Mouse (Mus musculus): ENCODE data around the gene Hgfac. TPM values are rescaled to one million over a fixed set of nuclear protein-coding genes. Genes with fewer than 3 reads are reported as not detected.

Hgfac gene
- polyA plus RNA-seq, 1 experiment from 2014 or later: 0.12 TPM

DNA sequence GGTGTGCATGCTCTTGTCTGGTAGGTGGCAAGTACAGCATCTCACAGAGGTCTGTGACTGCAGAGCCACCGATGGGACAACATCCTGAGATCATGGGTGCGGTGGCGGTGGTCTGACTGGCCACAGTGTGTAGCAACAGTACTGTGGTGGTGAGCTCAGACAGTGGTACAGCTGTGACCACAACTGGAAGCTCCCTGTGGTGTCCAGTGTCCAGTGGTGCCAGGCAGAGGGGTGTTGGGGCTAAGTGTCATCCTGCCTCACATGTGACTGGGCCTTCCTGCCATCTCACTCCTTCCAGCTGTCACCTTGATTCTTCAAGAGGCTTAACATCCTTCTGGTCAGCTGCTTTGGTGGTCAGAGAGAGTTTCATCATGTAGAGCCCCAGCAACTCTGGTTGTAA, 13.3 kb downstream of the Hgfac start:
- H3K27me3 ChIP-seq (ENCODE audit: poor library complexity, severe bottlenecking): peaks cover 56% of the 10 kb centered on the region
- H3K27ac ChIP-seq: no peak overlapping the region
- H3K9me3 ChIP-seq: no peaks in the 10 kb centered on the region
- no peak for DNase-seq (ENCODE audit: extremely low spot score, low spot score)
- no peak overlapping the region for H3K4me3 ChIP-seq
- 94% methylated on average over 3 of the region's 3 CpGs for WGBS
- no peaks in the 10 kb centered on the region for H3K36me3 ChIP-seq (replicated peaks)
- peaks cover 24% of the 10 kb centered on the region for H3K4me1 ChIP-seq

DNA sequence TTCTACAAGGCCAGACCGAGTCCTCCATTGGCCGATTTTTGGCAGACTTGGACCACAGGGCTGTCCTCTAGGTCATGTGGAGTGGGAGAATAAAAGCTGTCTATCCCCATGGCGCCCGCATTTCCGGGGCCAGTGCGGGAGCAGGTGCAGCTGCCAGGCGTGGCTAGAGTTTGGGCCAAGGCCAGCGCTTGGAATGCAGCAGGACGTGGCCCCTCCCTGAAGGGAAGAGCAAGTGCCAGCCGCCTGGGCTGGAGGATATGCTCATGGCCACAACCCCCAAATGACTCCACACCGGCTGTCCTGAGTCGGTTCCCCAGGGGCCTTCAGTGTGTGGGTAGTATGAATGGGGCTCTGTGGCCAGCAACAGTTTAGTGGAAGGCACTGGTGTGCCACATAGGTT, 13.8 kb downstream of the Hgfac start:
- peaks cover 24% of the 10 kb centered on the region for H3K4me1 ChIP-seq
- H3K27me3 ChIP-seq (ENCODE audit: poor library complexity, severe bottlenecking): peaks cover 60% of the 10 kb centered on the region
- no peak overlapping the region for H3K4me3 ChIP-seq
- H3K9me3 ChIP-seq: no peaks in the 10 kb centered on the region
- 81% methylated on average over 12 of the region's 12 CpGs for WGBS
- no peaks in the 10 kb centered on the region for H3K36me3 ChIP-seq (replicated peaks)
- DNase-seq (ENCODE audit: extremely low spot score, low spot score): no peak
- no peak overlapping the region for H3K27ac ChIP-seq

DNA sequence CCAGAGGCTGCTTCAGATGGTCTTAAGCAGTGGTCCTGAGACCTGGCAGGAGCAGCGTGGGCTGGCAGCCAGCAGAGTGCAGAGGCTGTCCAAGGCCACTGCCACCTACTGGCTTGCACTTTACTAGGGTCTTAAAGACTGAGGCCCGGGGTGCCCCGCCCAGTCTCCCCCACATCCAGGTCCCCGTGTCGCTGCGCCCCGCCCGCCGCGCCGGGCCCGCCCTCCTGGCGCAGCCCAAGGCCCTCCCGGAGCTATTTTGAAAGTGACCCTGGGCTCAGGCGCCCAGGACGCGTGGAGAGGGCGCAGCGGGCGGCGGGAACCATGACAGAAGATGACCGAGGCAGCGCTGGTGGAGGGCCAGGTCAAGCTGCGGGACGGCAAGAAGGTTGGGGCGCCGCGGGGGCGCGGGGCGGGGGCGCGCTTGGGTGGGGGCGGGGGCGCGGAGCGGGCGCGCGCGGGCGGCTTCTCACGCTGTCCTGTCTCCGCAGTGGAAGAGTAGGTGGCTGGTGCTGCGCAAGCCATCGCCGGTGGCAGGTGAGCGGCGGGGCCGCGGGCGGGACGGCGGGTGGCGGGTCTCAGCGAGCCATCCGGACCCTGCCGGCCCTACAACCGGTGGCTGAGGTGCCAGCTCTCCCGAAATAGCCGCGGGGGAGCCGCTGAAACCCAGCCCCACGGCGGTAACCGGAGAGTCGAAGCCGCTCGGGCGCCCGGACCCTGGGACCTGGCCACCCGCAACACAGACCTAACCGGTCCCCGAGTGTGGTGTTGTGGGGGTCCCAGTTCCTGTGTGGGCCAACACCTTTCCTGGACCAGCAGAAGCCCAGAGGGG, 15.5 kb downstream of the Hgfac start, which contains the start of gene Dok7:
TSS of gene Dok7 (plus strand) at position 163 of the 829 bp plus-strand sequence.
- Histone ChIP-seq H3K4me1 (peaks cover 24% of the 10 kb centered on the region), H3K27ac (peak within 1 kb of the TSS; percentile 65), H3K36me3 (replicated peaks) (no peaks in the 10 kb centered on the region), H3K27me3 (ENCODE audit: poor library complexity, severe bottlenecking) (peaks cover 65% of the 10 kb centered on the region), H3K9me3 (no peaks in the 10 kb centered on the region), H3K4me3 (peak within 1 kb of the TSS; percentile 70)
- peak; percentile 33 for DNase-seq (ENCODE audit: extremely low spot score, low spot score)
- 2% methylated on average over 72 of the region's 74 CpGs for WGBS

DNA sequence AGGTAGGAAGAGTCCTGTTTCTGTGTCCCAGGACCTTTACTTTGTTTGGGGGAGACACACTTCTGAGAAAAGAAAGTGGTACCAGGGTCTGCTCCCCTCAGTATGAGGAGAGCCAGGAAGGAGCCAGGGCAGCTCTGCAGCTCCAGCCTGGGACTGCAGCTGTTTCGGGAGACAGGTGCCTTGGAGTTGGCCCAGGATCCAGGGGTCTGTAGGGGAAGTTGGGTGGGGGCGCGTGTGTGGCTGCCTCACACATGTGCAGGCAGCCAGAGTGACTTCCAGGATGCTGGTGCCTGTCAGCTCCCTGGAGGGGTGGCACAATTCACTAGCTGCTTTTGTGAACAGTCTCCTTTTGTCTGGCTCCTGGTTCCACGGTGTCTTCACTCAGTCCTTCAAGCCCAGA, 16.3 kb downstream of the Hgfac start:
- H3K36me3 ChIP-seq (replicated peaks): no peaks in the 10 kb centered on the region
- H3K4me3 ChIP-seq: peak overlapping the region; percentile 70
- no peaks in the 10 kb centered on the region for H3K9me3 ChIP-seq
- no peak overlapping the region for H3K27ac ChIP-seq
- 10% methylated on average over 4 of the region's 4 CpGs for WGBS
- DNase-seq (ENCODE audit: extremely low spot score, low spot score): no peak
- H3K4me1 ChIP-seq: peaks cover 24% of the 10 kb centered on the region
- peaks cover 65% of the 10 kb centered on the region for H3K27me3 ChIP-seq (ENCODE audit: poor library complexity, severe bottlenecking)

DNA sequence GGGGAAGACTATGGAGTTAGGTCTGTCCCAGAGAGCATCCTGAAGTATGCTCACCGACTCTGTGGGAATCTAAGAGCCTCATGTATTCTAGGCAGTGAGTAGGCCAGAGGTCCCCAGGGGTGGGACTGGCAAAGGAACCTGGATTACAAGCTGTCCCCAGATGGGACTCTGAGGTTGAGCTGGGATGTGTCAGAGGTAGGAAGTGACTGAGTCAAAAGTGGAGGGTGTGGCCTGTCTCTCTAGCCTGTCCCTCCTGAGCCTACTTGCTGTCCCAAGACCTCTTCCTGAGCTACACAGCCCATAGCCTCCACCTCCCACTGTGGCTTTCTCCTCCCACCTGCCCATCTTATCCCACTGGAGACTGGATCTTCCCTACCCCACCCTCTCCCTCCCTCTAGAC, 16.9 kb downstream of the Hgfac start:
- Histone ChIP-seq H3K4me3 (no peak overlapping the region), H3K27me3 (ENCODE audit: poor library complexity, severe bottlenecking) (peaks cover 65% of the 10 kb centered on the region), H3K4me1 (peaks cover 23% of the 10 kb centered on the region), H3K27ac (no peak overlapping the region), H3K9me3 (no peaks in the 10 kb centered on the region), H3K36me3 (replicated peaks) (no peaks in the 10 kb centered on the region)
- no peak for DNase-seq (ENCODE audit: extremely low spot score, low spot score)
- 70% methylated on average over 1 of the region's 1 CpGs for WGBS

DNA sequence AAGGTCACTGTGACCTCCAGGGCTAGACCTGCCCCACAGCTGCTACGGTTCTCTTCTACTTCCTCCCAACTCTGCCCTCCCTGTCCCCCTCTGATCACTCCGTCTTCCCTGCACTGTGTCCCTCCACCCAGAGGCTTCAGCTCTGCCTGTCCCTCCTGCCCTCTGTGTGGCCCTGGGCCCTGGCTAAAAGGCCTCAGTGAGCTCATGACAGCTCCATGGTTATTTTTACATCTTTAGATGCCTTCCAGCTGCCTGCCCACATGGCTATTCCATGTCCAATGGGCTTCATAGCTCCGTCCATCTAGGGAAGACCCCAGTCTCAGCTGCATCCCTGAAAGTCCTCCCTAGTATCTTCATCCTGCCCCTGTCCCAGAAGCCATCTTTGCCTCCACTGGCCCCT, 18.8 kb downstream of the Hgfac start:
- Histone ChIP-seq H3K36me3 (replicated peaks) (no peaks in the 10 kb centered on the region), H3K9me3 (no peaks in the 10 kb centered on the region), H3K4me3 (no peak overlapping the region), H3K4me1 (peaks cover 19% of the 10 kb centered on the region), H3K27me3 (ENCODE audit: poor library complexity, severe bottlenecking) (peaks cover 55% of the 10 kb centered on the region), H3K27ac (no peak overlapping the region)
- no peak for DNase-seq (ENCODE audit: extremely low spot score, low spot score)
- WGBS: 81% methylated on average over 3 of the region's 3 CpGs

DNA sequence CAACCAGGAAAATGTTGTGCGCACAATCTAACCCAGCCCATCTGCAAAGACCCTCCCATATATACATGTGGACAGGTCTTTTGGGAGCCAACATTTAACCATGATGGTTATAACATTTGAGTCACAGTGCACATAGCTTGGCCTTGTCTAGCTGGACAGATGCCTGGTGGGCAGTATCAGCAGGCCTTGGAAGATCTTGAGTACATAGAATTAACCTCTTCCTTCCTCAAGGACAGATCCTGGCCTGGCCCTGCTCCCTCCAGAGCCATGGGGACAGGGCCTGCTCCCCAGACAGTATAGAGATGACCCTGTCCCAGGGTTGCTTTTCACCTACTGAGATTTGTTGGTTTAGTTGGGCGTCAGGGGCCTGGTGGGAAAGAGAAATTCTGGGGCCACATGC, 28.5 kb downstream of the Hgfac start:
- H3K4me3 ChIP-seq: no peak overlapping the region
- H3K27ac ChIP-seq: no peak overlapping the region
- no peak for DNase-seq (ENCODE audit: extremely low spot score, low spot score)
- no peaks in the 10 kb centered on the region for H3K27me3 ChIP-seq (ENCODE audit: poor library complexity, severe bottlenecking)
- H3K36me3 ChIP-seq (replicated peaks): no peaks in the 10 kb centered on the region
- H3K9me3 ChIP-seq: no peaks in the 10 kb centered on the region
- 0 out of 2 replicates have a peak, but pooled peaks cover 8% of the 10 kb centered on the region for H3K4me1 ChIP-seq
- 92% methylated on average over 2 of the region's 2 CpGs for WGBS

DNA sequence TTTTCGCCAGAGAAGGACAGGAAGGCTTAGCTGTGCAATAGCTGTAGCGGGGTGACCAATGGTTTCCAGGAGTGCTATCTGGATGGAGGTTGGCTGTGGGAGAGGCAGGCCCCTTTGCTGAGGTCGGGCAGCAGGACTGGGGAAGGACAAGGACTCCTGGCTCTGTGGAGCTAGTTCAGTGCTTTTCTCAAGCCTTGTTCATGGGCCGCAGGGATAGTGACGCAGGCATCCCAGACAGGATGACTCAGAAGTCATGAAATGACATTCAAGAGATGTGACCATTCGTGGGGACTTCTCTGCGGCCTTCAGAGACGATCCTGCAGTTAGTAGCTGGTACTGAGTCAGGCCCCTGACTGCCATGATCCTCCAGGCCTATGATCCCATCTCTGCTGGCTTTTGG, 29.0 kb downstream of the Hgfac start:
- Histone ChIP-seq H3K4me1 (0 out of 2 replicates have a peak, but pooled peaks cover 8% of the 10 kb centered on the region), H3K36me3 (replicated peaks) (no peaks in the 10 kb centered on the region), H3K27ac (no peak overlapping the region), H3K27me3 (ENCODE audit: poor library complexity, severe bottlenecking) (no peaks in the 10 kb centered on the region), H3K9me3 (no peaks in the 10 kb centered on the region), H3K4me3 (no peak overlapping the region)
- 92% methylated on average over 8 of the region's 8 CpGs for WGBS
- no peak for DNase-seq (ENCODE audit: extremely low spot score, low spot score)

DNA sequence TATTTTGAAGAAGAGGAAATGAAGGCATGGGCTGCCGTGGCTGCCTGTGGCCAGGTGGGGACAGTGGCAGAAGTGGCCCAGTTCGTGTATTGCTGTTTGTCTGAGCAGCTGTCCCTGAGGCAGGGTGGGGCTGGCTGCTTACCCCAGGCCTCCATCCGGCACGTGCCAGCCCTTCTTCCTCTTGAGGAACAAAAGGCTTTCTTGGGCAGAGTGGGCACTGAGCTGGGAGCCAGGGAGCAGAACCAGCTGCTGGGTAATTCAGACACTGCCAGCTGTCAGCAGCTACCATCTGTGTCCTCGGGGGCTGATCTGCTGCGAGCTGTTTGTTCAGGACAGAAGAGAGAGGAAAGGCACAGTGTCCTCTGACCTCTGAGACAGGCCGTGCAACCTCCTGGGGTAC, 29.6 kb downstream of the Hgfac start:
- DNase-seq (ENCODE audit: extremely low spot score, low spot score): no peak
- 0 out of 2 replicates have a peak, but pooled peaks cover 8% of the 10 kb centered on the region for H3K4me1 ChIP-seq
- H3K27me3 ChIP-seq (ENCODE audit: poor library complexity, severe bottlenecking): no peaks in the 10 kb centered on the region
- H3K36me3 ChIP-seq (replicated peaks): no peaks in the 10 kb centered on the region
- no peaks in the 10 kb centered on the region for H3K9me3 ChIP-seq
- H3K4me3 ChIP-seq: no peak overlapping the region
- H3K27ac ChIP-seq: no peak overlapping the region; the same call in 1 of the 2 replicates
- WGBS: 76% methylated on average over 7 of the region's 7 CpGs

DNA sequence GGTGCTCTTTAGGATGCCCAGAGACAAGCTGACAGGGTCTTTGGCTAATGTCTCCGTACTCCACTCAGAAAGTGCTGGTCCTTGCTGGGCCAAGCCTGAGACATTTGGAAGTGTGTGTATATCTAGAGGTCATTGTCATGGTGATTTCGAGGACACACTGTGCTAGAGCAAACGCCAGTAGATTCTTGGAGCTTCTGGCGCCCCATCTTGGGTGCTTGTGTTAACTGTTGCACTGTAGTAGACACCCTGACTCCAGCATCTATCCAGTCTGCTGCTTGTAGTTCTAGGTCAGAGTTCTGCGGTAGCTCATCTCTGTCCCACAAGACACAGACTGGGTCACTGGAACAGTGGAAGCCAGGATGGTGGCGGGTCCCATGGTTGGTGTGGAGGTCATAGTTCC, 30.5 kb downstream of the Hgfac start:
- Histone ChIP-seq H3K36me3 (replicated peaks) (no peaks in the 10 kb centered on the region), H3K4me3 (no peak overlapping the region), H3K27ac (no peak overlapping the region), H3K9me3 (no peaks in the 10 kb centered on the region), H3K4me1 (0 out of 2 replicates have a peak, but pooled peaks cover 8% of the 10 kb centered on the region), H3K27me3 (ENCODE audit: poor library complexity, severe bottlenecking) (no peaks in the 10 kb centered on the region)
- DNase-seq (ENCODE audit: extremely low spot score, low spot score): no peak
- 92% methylated on average over 6 of the region's 6 CpGs for WGBS

DNA sequence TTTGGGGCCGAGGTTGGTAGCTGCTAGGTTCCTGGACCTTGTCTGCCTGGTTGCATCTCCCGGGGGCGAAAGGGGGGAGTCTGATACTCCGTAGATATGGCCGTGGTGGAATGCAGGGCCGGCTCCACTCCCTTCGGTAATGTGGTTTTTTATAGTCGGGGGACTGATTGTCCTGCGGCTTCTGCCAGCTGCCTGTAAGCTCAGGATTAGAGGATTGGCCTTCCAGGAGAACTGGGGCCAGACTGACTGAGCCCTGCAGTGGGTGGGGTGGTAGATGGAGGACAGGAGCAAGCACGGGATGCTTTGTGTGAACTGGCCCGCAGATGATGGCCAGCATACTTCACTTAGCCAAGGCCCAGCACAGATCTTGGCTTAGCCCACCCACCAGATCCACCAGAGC, 31.9 kb downstream of the Hgfac start:
- Histone ChIP-seq H3K27ac (no peak overlapping the region), H3K27me3 (ENCODE audit: poor library complexity, severe bottlenecking) (peaks cover 8% of the 10 kb centered on the region), H3K4me3 (no peak overlapping the region), H3K9me3 (no peaks in the 10 kb centered on the region), H3K36me3 (replicated peaks) (no peaks in the 10 kb centered on the region), H3K4me1 (0 out of 2 replicates have a peak, but pooled peaks cover 8% of the 10 kb centered on the region)
- 89% methylated on average over 11 of the region's 11 CpGs for WGBS
- no peak for DNase-seq (ENCODE audit: extremely low spot score, low spot score)

DNA sequence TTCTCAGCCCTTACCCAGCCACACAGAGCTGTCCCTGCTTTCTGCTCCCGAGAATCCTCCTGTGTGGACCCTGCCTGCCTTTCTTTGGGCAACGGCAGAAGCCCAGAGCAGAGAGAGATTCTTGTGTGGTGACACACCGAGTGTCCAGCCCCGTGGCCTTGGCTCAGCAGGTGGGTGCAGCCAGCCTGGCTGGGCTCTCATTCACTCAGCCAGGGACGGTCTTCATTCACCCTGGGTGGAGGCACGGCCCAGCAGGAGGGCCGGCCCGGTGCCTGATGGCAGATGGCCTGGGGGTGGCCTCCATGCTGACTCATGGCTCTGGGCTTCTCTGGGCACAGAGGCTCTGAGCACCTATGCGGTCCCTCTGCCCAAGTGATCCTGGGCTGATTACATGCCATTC, 32.7 kb downstream of the Hgfac start:
- H3K9me3 ChIP-seq: no peaks in the 10 kb centered on the region
- DNase-seq (ENCODE audit: extremely low spot score, low spot score): no peak
- no peak overlapping the region for H3K4me3 ChIP-seq
- H3K27ac ChIP-seq: peak overlapping the region; percentile 20; the same call in 1 of the 2 replicates
- WGBS: 75% methylated on average over 9 of the region's 9 CpGs
- peaks cover 16% of the 10 kb centered on the region for H3K27me3 ChIP-seq (ENCODE audit: poor library complexity, severe bottlenecking)
- no peaks in the 10 kb centered on the region for H3K36me3 ChIP-seq (replicated peaks)
- peaks cover 9% of the 10 kb centered on the region for H3K4me1 ChIP-seq

DNA sequence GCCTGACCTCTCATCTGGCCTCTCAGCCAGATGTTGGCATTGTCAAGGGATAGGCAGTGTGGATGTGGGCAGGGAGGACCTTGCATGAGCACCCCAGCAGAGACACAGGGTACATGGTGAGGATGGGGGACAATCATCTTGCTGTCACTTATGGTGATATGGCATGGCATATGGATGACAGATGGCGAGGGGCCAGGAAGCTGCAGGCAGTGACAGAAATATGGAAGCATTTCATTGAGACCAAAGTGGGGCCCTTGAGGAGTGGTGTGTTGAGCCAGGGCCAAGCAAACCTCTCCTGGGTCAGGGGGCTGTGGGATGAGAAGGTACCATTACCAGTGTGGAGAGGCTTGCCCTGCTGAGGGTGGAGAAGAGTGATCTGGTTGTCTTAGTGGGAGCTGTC, 35.1 kb downstream of the Hgfac start:
- H3K9me3 ChIP-seq: no peaks in the 10 kb centered on the region
- H3K4me3 ChIP-seq: no peak overlapping the region
- no peak for DNase-seq (ENCODE audit: extremely low spot score, low spot score)
- H3K36me3 ChIP-seq (replicated peaks): no peaks in the 10 kb centered on the region
- WGBS: 94% methylated on average over 1 of the region's 1 CpGs
- H3K27me3 ChIP-seq (ENCODE audit: poor library complexity, severe bottlenecking): peaks cover 34% of the 10 kb centered on the region
- peaks cover 23% of the 10 kb centered on the region for H3K4me1 ChIP-seq
- H3K27ac ChIP-seq: no peak overlapping the region

All from forebrain, embryonic 10.5 days (tissue).